Mouse (Mus musculus) forebrain, postnatal 0 days (tissue): ENCODE measurements at regions not wholly inside any gene's neighbourhood (a gene's known extent, or its start where the extent isn't known, plus 50 kb on each side); places are given as distances from the start of the nearest gene placed in this dataset.
A peak's percentile ranks its signal among the peaks of the same experiment; 100 is the strongest.

ENCODE experiments used
- ATAC-seq: fragments of 200-750 bp; cut with Nextera tagmentation; 2 replicates; pipeline ENCODE4 v1.8.0; 2017; ENCODE audit warnings: mild to moderate bottlenecking, moderate library complexity
- DNase-seq: peaks from one replicate; pipeline ENCODE4 v3.0.0-alpha.2; 2015
- H3K27ac ChIP-seq: fragments of 300-500 bp; sonication (generic); 2 replicates; pipeline ENCODE4 v1.5.1; 2014; ENCODE audit warnings: low read depth, mild to moderate bottlenecking, antibody characterized with exemption, low read length, moderate library complexity, mixed read lengths
- H3K27me3 ChIP-seq: fragments of 300-500 bp; sonication (generic); 2 replicates; pipeline ENCODE4 v1.6.1; 2014; ENCODE audit warnings: mild to moderate bottlenecking, low read length, mixed read lengths; ENCODE audit not compliant: insufficient read depth
- H3K36me3 ChIP-seq: fragments of 300-500 bp; sonication (generic); 2 replicates; pipeline ENCODE4 v1.6.1; 2014; ENCODE audit warnings: mild to moderate bottlenecking, moderate library complexity; ENCODE audit not compliant: insufficient read depth
- H3K4me1 ChIP-seq: fragments of 300-500 bp; sonication (generic); 2 replicates; pipeline ENCODE4 v1.6.1; 2014; ENCODE audit warnings: antibody characterized with exemption; ENCODE audit not compliant: insufficient read depth
- H3K4me2 ChIP-seq: fragments of 300-500 bp; sonication (generic); 2 replicates; pipeline ENCODE4 v1.6.1; 2014; ENCODE audit warnings: low read depth, mild to moderate bottlenecking, moderate library complexity
- H3K4me3 ChIP-seq: fragments of 300-500 bp; sonication (generic); 2 replicates; pipeline ENCODE4 v1.5.1; 2014; ENCODE audit warnings: low read depth, low read length, mixed read lengths
- H3K9ac ChIP-seq: fragments of 300-500 bp; sonication (generic); 2 replicates; pipeline ENCODE4 v1.6.1; 2014; ENCODE audit warnings: mild to moderate bottlenecking
- H3K9me3 ChIP-seq: fragments of 300-500 bp; sonication (generic); 2 replicates; pipeline ENCODE4 v1.6.1; 2016; ENCODE audit warnings: low read length
- CTCF ChIP-seq: sonication (generic); IDR thresholded peaks from 2 replicates; pipeline ENCODE4 v1.5.1; 2016; ENCODE audit warnings: antibody characterized with exemption, control low read depth, low read depth
- WGBS: fragments of 180-500 bp; shearing (Covaris S2); extraction: QIAGEN DNeasy Blood & Tissue Kit; methylation state at CpG from one replicate; pipeline ENCODE4 v1.1.7; 2014; 5-methylcytosine and 5-hydroxymethylcytosine counted together

DNA sequence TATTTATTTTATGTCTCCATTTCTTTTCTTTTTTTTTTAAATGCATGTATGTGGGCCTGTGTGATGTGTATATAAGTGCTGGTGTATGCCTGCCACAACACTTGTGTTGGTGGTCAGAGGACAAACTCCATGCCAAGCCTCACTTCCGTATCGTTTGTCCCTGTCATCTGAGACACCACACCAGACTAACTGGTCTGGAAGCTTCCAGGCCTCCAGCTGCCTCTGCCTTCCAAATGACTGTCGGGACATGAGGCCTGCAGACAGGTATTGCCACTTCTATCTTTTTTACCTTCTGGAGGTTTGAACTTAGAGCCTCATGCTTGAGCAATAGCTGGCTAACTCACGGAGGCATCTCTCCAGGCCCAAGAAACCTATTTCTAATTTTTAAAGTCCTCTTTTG, 318.3 kb downstream of the Foxo1 start:
- Histone ChIP-seq H3K27ac (no peak overlapping the region), H3K9me3 (no peaks in the 10 kb centered on the region), H3K36me3 (no peaks in the 10 kb centered on the region), H3K4me2 (no peak overlapping the region), H3K4me1 (no peaks in the 10 kb centered on the region), H3K4me3 (no peak overlapping the region), H3K9ac (no peak overlapping the region), H3K27me3 (no peaks in the 10 kb centered on the region)
- no peak for TF ChIP-seq CTCF
- 90% methylated on average over 4 of the region's 4 CpGs for WGBS
- no peak for DNase-seq
- ATAC-seq: no peak

DNA sequence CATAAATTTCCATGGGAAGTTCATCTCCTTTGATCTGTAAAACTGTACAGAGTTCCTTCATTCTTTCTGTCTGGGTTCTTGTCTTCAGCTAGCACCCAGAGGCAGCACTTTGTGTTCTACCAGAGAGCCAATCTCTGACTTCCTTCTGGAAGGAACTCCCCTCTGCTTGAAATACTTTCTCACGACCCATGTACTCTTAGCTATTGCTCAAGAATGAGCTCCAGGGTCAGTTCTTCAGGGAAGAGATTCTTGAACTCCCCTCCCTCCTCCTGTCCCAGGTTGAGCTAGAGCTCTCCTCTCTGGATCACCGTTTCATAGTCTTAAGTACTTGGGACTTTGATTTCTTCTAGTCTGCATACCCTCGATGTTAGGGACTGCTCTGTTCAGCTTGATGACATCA, 311.8 kb downstream of the Foxo1 start:
- Histone ChIP-seq H3K27me3 (no peaks in the 10 kb centered on the region), H3K27ac (no peak overlapping the region), H3K36me3 (no peaks in the 10 kb centered on the region), H3K4me3 (no peak overlapping the region), H3K9ac (no peak overlapping the region), H3K9me3 (no peaks in the 10 kb centered on the region), H3K4me2 (no peak overlapping the region), H3K4me1 (no peaks in the 10 kb centered on the region)
- TF ChIP-seq CTCF: no peak
- DNase-seq (no peak), ATAC-seq (no peak)
- WGBS: 81% methylated on average over 3 of the region's 3 CpGs

DNA sequence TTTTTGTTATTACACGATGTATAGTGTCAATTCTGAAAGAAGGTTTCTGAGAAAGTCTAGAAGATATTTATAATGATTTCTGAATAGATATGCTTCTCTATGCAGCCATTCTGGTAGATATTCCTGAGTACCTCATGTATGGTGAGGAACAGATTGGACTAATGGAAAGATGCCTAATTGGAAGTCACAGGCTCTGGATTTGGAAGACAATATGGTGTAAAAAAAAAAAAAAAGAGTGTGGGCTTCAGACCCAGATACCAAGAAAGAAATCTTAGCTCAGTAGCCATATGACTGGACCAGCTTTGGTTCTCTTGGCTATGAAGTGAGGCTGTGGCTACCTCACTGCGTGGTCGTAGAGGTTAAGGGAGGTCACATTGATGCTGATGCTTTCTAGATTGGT, 311.0 kb downstream of the Foxo1 start:
- no peak for TF ChIP-seq CTCF

DNA sequence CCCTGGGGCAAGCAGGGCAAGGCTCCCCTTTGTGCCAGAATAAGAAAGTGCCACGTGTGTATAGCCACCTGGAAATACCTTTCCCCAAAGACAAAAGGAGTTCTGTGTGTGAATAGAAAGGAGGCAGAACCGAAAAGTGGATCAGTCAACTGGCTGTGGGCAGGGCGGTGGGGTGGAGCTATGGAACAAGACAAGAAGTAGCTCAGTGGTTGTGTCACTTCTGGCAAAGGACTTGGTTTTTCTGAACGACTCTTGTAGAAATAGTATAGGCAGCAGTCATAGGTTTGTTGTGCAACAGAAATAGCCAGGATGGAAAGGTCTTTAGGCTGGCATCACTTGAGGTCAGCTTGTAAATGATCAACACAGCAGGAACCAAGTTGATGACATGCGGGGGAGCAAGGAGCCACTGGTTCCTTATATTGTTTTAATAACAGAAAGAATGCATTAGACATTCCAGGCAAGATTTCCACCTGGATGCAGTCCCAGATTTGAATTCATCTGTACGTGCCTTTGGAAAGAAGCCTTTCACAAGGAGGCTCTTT, 308.6 kb downstream of the Foxo1 start:
- Histone ChIP-seq H3K4me1 (no peaks in the 10 kb centered on the region), H3K27me3 (no peaks in the 10 kb centered on the region), H3K9me3 (no peaks in the 10 kb centered on the region), H3K27ac (no peak overlapping the region), H3K4me2 (no peak overlapping the region), H3K9ac (no peak overlapping the region), H3K36me3 (no peaks in the 10 kb centered on the region), H3K4me3 (no peak overlapping the region)
- DNase-seq (no peak), ATAC-seq (no peak)
- no peak for TF ChIP-seq CTCF
- WGBS: 48% methylated on average over 6 of the region's 6 CpGs

More for the DNA sequence above, 311.0 kb downstream of the Foxo1 start:
- 79% methylated on average over 3 of the region's 3 CpGs for WGBS
- no peak overlapping the region for H3K27ac ChIP-seq
- no peaks in the 10 kb centered on the region for H3K27me3 ChIP-seq
- no peaks in the 10 kb centered on the region for H3K36me3 ChIP-seq
- no peaks in the 10 kb centered on the region for H3K9me3 ChIP-seq
- ATAC-seq (no peak), DNase-seq (peak; percentile 53)
- H3K4me3 ChIP-seq: no peak overlapping the region
- H3K4me1 ChIP-seq: no peaks in the 10 kb centered on the region
- no peak overlapping the region for H3K9ac ChIP-seq
- H3K4me2 ChIP-seq: no peak overlapping the region

DNA sequence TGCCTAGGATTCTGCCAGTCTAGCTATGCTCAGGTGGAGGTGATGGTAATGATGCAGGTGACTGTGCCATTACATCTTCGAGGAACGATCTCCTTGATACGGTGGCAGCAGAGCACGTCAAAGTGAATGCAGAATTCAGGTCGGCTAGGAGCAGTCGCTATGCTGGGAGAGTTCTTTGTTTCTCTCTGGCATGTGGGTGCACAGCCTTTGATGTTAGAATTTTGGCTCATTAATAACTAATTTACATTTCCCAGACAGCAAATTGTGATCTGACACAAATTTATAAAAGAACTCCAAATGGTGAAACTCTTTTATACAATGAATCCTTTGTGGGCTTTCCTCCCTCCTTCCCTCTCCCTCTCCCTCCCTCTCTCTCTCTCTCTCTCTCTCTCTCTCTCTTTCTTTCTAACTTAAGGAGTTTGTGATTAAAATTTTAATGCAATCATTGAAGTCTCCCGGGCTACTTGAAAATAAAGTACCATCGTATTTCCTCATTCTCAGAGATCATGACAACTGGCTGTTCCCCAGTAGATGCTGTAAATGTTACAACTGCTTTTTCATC, 307.2 kb downstream of the Foxo1 start:
- H3K9me3 ChIP-seq: no peaks in the 10 kb centered on the region

DNA sequence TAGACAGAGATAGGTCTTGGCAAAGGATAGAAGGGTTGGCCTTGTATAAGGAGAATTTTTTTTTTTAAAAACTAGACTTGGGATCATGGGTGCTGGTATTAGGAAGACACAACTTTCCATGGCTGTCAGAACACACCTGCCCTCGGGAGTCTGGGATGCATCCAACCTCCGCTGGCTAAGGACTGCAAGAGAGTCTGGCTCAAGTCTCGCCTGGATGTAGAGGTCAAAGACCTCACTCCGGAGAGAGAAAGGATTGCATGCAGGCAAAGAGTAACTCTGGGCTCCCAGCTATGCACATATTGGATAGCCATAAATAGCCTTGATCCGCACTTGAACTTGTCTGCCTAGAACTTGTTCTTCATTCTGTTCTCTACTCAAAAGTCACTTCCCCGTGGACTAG, 306.2 kb downstream of the Foxo1 start:
- Histone ChIP-seq H3K4me2 (no peak overlapping the region), H3K9ac (no peak overlapping the region), H3K27ac (no peak overlapping the region), H3K9me3 (no peaks in the 10 kb centered on the region), H3K4me1 (no peaks in the 10 kb centered on the region), H3K27me3 (no peaks in the 10 kb centered on the region), H3K36me3 (no peaks in the 10 kb centered on the region), H3K4me3 (no peak overlapping the region)
- DNase-seq (no peak), ATAC-seq (no peak)
- 87% methylated on average over 6 of the region's 6 CpGs for WGBS
- TF ChIP-seq CTCF: no peak

More for the DNA sequence above, 307.2 kb downstream of the Foxo1 start:
- Histone ChIP-seq H3K4me3 (no peak overlapping the region), H3K4me1 (no peaks in the 10 kb centered on the region), H3K36me3 (no peaks in the 10 kb centered on the region), H3K9ac (no peak overlapping the region), H3K27ac (peak overlapping the region; percentile 79), H3K27me3 (no peaks in the 10 kb centered on the region), H3K4me2 (no peak overlapping the region)
- no peak for TF ChIP-seq CTCF
- DNase-seq (peak; percentile 60), ATAC-seq (peak; percentile 92)
- 16% methylated on average over 8 of the region's 8 CpGs for WGBS

DNA sequence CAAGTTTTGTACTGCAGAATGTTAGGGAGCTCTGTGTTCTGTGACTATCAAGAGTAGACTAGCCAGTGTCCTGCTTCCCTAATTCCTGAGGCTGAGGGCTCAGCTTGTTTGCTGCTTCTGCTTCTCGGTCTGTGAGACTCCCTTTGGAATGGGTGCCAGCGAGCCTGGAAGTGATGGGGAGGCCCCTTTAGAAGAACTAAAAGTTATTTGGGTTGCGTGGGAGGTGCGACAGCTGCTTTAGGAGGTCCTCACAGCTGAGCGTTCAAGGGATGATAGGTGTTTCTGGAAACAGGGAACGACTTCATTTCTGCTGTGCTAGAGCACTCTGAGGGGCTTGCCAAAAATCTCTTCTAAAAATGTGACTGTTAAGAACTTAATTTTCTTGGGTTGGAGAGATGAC, 305.7 kb downstream of the Foxo1 start:
- TF ChIP-seq CTCF: no peak
- 83% methylated on average over 6 of the region's 6 CpGs for WGBS
- H3K4me3 ChIP-seq: no peak overlapping the region
- H3K27me3 ChIP-seq: no peaks in the 10 kb centered on the region
- no peak overlapping the region for H3K27ac ChIP-seq
- H3K9ac ChIP-seq: no peak overlapping the region
- H3K9me3 ChIP-seq: no peaks in the 10 kb centered on the region
- DNase-seq (no peak), ATAC-seq (no peak)
- no peaks in the 10 kb centered on the region for H3K4me1 ChIP-seq
- H3K4me2 ChIP-seq: no peak overlapping the region
- no peaks in the 10 kb centered on the region for H3K36me3 ChIP-seq
